Mouse (Mus musculus): ENCODE results near the gene Neto2. TPM values are rescaled to one million over a fixed set of nuclear protein-coding genes. Genes with fewer than 3 reads are reported as not detected.

Neto2 gene
- total RNA-seq, 2 experiments from 2014 or later = 6.9 to 7.0 TPM

- peak in 1 of 2 experiments; percentile 20 for DNase-seq (ENCODE audit: low spot score in 2 of 2)
These were observed 97.4 kb downstream of the Neto2 start for GRCm38 (mm10) chr8:85603203-85603895.

GRCm38 (mm10) chr8:85602737-85603136 lies 98.0 kb downstream of the Neto2 start:
- no peak for DNase-seq (ENCODE audit: low spot score in 2 of 2)

GRCm38 (mm10) chr8:85601741-85602140 lies 99.0 kb downstream of the Neto2 start:
- no peak for DNase-seq (ENCODE audit: low spot score in 2 of 2)

GRCm38 (mm10) chr8:85597413-85598191 lies 103.1 kb downstream of the Neto2 start:
- no peak for DNase-seq (ENCODE audit: low spot score in 2 of 2)

GRCm38 (mm10) chr8:85595391-85595790 lies 105.3 kb downstream of the Neto2 start:
- DNase-seq (ENCODE audit: low spot score in 2 of 2) = peak in 1 of 2 experiments; percentile 8

- no peak for DNase-seq (ENCODE audit: low spot score in 2 of 2)
These were observed 105.7 kb downstream of the Neto2 start for GRCm38 (mm10) chr8:85594983-85595382.

- no peak for DNase-seq (ENCODE audit: low spot score in 2 of 2)
These were observed 107.4 kb downstream of the Neto2 start for GRCm38 (mm10) chr8:85593324-85593723.

GRCm38 (mm10) chr8:85591532-85591931 lies 109.2 kb downstream of the Neto2 start:
- no peak for DNase-seq (ENCODE audit: low spot score in 2 of 2)

GRCm38 (mm10) chr8:85590258-85590657 lies 110.5 kb downstream of the Neto2 start:
- DNase-seq (ENCODE audit: low spot score in 2 of 2) = no peak

- no peak for DNase-seq (ENCODE audit: low spot score in 2 of 2)
These were observed 112.1 kb downstream of the Neto2 start for GRCm38 (mm10) chr8:85588596-85588995.

Small RNA genes lying within 50 kb of the gene (microRNA-seq; reads per million reads assigned to microRNA genes)
- not detected for gene Mir8109

Other genes starting within 250 kb of the Neto2 start
- 10 to 100 TPM; 53.9 to 63.7 TPM for gene Gpt2, start 208.3 kb downstream of the Neto2 start, total RNA-seq (2021)
- gene Dnaja2, start 145.6 kb downstream of the Neto2 start, total RNA-seq (2021) = 100 to 1,000 TPM; 140 to 159 TPM
- gene Itfg1, start 140.0 kb upstream of the Neto2 start, total RNA-seq (2021) = 10 to 100 TPM; 58.3 to 59.9 TPM
- gene Phkb, start 140.0 kb upstream of the Neto2 start, total RNA-seq (2021) = 10 to 100 TPM; 43.5 to 47.0 TPM